Mouse (Mus musculus) inflammation-experienced regulatory T-cells, adult 6 months (primary cell): ENCODE measurements around the gene Cct2. TPM values are rescaled to one million over a fixed set of nuclear protein-coding genes. Genes with fewer than 3 reads are reported as not detected.
"Not testable (repeated sequence)": the region's sequence is repeated elsewhere in the genome, so short reads cannot be mapped to it uniquely, and the experiment has no call there.

Source experiments
- ATAC-seq: one replicate; pipeline ENCODE4 v1.8.0; 2017
- polyA plus RNA-seq, 3 experiments: library from polyadenylated mRNA; unstranded; fragments of 100-300 nt; shearing (Covaris generic); gene quantifications; one replicate each; pipeline ENCODE4 v1.2.1; 2017

Cct2 gene
- polyA plus RNA-seq, 3 experiments from 2014 or later, result 184 to 248 (median 228) TPM

- no peak for ATAC-seq
Observed at GRCm38 (mm10) chr10:117049961-117050597, 13.5 kb downstream of the Cct2 start.

DNA sequence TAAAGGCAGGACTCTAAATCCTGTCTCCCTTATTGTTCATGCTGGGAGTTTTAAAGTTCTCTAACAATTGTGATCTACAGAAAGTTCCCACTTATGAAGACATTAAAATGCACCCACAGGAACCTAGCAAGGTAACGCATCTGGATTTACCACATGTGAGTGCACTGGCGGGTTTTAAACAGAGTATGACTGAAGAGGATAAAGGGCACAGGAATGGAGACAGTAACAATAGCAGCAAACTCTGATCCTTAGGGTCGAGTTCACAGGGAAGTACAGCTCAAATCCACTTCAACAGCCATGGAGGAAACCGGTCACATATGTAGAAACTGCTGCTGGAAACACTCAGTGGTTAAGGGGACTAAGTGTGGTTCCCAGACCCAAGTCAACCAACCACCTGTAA is 14.4 kb downstream of the Cct2 start:
- no peak for ATAC-seq

DNA sequence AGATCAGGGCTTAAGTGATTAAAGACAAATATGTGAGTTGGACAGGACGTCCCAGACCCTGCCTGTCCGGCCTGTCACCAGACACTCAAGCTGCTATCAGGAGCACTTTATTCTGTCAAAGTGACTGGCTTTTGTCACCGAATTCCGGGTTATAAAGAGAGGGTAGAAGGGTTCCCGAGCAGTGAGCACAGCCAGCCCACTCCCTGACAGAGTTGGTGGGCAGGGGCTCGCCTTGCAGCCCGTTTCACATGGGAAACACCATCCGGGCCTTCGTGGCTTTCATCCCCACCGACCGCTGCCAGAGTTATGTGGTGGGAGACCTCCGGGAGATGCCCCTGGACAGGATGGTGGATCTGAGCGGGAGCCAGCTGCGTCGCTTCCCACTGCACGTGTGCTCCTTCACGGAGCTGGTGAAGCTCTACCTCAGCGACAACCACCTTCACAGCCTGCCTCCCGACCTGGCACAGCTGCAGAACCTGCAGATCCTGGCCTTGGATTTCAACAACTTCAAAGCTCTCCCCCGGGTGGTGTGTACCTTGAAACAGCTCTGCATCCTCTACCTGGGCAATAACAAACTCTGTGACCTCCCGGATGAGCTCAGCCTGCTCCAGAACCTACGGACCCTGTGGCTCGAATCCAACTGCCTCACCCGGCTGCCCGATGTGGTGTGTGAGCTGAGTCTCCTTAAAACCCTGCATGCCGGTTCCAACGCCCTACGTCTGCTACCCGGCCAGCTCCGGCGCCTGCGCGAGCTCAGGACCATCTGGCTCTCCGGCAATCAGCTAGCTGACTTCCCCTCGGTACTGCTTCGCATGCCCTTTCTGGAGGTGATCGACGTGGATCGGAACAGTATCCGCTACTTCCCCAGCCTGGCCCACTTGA is 18.2 kb downstream of the Cct2 start, which contains the start of gene Lrrc10:
Gene Lrrc10 (plus strand): TSS at position 167 of the 882 bp plus-strand sequence.
- no peak for ATAC-seq

- not testable (repeated sequence) for ATAC-seq
Observed at GRCm38 (mm10) chr10:117043497-117044166, 20.0 kb downstream of the Cct2 start.

DNA sequence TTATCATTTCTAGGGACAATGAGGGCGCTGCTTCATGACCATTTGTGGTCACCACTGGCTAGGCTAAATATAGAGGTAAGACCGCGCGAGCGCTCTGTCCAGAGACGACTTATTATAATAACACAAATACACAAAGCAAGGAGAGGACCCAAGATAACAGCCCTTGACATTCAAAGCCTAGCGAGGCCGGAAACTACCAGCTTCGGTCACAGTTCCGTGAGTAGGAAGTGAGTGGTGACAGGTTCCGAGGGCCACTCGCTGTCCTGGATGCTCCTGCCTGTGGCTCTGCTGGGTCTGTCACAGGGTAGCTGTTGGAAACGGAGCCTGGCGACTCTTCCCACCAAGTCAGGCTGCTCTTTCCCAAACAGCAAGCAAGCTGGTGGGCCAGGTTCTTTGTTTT is 21.3 kb downstream of the Cct2 start:
- ATAC-seq, result no peak

GRCm38 (mm10) chr10:117040355-117040754 is 23.3 kb downstream of the Cct2 start:
- ATAC-seq, result no peak

GRCm38 (mm10) chr10:117033785-117034184 is 29.8 kb downstream of the Cct2 start:
- peak; percentile 64 for ATAC-seq

GRCm38 (mm10) chr10:117031160-117031559 is 32.5 kb downstream of the Cct2 start:
- no peak for ATAC-seq

GRCm38 (mm10) chr10:117026176-117026575 is 37.4 kb downstream of the Cct2 start:
- no peak for ATAC-seq

DNA sequence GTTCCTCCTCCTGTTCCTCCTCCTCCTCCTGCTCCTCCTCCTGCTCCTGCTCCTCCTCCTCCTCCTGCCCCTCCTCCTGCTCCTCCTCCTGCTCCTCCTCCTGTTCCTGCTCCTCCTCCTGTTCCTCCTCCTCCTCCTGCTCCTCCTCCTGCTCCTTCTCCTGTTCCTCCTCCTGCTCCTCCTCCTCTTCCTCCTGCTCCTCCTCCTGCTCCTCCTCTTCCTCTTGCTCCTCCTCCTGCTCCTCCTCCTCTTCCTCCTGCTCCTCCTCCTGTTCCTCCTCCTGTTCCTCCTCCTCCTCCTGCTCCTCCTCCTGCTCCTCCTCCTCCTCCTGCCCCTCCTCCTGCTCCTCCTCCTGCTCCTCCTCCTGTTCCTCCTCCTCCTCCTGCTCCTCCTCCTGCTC is 37.8 kb downstream of the Cct2 start:
- ATAC-seq, result not testable (repeated sequence)

DNA sequence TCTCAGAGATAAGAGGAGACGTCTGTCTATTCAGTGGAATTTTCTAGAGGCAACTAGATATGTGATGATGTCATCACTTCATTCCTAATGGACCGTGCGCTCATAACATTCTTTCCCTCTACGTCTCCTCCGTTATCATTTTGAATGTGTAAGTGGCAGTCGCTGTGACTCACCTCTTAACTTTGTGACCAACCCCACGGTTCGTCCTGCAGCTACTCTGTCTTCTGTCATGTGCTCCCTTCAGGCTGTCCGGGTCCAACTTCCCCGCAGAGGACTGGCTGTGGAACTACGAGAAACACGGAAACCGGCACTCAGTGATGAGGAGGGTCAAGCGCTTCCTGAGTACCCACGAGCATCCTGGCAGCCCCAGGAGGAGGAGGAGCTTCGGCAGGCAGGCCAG is 39.9 kb downstream of the Cct2 start:
- no peak for ATAC-seq

GRCm38 (mm10) chr10:117021020-117021754 is 42.4 kb downstream of the Cct2 start:
- ATAC-seq, result no peak

GRCm38 (mm10) chr10:117018281-117018840 is 45.3 kb downstream of the Cct2 start:
- ATAC-seq, result no peak

DNA sequence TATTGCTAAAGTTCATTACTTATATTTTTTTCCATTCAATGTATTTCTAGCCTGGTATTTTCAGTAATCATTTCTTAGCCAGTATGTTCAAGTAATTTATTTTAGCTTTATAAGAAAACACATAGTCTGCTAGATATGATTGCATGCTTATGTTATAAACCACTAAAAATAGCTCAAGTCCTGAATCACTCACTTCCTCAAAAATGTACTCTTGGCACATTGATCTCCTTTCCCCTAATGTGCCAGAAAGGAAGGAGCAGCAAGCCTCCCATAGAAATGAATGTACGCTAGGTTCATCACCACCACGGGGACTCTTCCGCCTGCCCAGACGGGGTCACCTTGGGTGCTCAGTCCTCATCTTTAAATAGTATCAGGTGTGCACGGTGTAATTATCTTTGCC is 49.0 kb downstream of the Cct2 start:
- no peak for ATAC-seq

DNA sequence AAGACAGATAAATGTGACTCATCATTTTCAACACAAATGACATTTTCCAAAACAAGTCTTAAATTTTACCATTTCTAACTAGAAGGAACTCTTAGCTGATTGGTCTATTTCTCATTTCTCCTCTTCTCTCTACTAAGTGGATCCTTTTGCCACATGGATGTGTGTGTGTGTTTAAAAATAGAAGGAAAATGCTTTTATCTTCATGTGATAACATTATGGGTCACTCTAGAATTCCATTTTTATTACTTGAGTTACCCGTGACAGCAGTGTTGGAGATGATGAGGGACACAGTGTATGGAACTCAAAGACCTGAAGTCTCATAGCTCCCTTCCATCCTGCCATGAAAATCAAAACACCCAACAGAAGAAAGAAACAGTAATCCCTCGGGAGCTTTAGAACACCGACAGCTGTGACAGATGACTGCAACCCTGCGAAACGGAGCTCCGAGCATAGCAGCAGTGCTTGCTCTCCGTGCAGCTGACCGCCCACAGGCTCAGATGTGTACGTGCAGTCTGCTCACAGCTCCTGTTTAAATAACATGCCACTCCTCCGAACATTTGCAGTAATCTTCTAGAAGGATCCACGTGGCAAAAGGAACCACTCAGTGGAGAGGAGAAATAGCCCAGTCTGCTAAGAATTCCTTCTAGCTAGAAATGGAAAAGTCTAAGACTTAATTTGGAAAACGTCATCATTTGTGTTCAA is 49.8 kb downstream of the Cct2 start:
- no peak for ATAC-seq

DNA sequence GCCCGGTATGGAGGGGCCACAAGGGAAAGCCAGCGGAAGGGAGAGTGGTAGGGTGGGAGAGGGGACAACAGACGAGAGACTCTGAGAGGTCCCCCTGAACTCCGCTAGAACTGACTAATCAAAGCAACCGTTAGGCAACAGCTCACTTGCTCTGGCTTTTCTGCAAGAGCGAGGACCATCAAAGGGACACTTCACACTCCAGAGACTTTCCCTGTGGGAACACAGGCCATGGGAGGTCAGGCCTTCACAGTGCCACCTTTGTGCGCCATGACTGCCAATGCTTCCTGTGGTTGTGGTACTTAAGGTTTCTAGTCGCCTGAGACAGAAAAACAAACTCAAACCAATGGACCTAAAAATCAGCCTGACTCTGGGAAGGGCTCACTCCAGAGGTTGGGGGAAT is 52.6 kb downstream of the Cct2 start:
- no peak for ATAC-seq

DNA sequence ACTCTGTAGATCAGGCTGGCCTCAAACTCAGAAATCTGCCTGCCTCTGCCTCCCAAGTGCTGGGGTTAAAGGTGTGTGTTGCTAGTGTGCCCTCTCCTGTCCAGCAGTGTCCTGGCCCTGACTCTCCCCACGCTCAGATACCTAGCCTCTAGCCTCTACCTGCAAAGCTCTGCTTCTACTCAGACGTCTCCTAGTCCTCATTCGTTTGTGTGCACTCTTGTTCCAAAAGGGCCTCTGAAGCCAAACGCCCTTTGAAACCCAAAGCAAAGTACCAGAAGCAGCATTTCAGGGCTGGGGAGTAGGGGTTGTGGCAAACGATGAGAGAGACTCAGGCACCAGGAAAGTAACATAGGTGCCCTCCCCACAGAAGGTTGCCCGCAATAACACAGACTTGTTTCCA is 53.9 kb downstream of the Cct2 start:
- ATAC-seq, result no peak

DNA sequence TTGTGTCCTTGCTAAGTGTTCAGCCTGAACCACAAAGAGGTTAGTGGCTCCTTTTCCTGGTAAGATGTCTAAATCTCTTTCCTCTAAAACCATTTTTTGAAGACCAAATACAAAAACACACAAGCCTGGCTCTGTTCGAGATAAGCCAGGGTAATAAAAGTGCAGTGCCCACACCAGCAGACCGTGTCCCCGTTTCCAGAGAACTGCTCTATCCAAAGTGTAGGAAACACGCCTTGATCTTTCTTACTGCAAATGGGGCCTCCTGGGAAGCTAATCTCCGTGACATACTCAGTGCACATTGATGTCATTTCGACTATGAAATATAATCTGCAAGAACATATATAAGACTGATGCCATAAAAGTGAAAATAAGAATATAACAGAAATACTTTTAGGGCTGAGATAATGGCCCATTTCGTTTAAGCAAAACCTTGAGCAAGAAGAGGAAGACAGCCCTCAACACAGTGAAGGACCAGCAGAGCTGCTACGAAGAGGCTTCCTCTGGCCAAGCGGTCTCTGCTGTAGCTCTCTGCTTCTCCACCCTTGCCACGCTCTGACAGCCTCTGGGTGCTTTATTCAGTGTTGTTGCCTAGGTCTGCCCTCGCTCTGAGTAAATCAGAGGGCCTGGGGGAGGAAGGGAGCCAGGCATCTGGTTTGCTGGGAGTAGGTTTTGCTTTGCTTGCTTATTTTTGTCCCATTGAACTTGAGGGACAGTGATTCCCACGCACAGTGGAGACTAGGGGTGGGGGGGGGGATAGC is 57.7 kb downstream of the Cct2 start:
- ATAC-seq, result no peak

- ATAC-seq, result no peak
Observed at GRCm38 (mm10) chr10:117004695-117005094, 58.9 kb downstream of the Cct2 start.
